Mouse (Mus musculus) Muller cell, postnatal 12 days (primary cell): Measurements from ENCODE around the gene Rab28.

Experiments
- DNase-seq: peaks from one replicate; pipeline ENCODE4 v3.0.0-alpha.2; 2015; ENCODE audit errors: inconsistent ontology term

Rab28 gene

DNA sequence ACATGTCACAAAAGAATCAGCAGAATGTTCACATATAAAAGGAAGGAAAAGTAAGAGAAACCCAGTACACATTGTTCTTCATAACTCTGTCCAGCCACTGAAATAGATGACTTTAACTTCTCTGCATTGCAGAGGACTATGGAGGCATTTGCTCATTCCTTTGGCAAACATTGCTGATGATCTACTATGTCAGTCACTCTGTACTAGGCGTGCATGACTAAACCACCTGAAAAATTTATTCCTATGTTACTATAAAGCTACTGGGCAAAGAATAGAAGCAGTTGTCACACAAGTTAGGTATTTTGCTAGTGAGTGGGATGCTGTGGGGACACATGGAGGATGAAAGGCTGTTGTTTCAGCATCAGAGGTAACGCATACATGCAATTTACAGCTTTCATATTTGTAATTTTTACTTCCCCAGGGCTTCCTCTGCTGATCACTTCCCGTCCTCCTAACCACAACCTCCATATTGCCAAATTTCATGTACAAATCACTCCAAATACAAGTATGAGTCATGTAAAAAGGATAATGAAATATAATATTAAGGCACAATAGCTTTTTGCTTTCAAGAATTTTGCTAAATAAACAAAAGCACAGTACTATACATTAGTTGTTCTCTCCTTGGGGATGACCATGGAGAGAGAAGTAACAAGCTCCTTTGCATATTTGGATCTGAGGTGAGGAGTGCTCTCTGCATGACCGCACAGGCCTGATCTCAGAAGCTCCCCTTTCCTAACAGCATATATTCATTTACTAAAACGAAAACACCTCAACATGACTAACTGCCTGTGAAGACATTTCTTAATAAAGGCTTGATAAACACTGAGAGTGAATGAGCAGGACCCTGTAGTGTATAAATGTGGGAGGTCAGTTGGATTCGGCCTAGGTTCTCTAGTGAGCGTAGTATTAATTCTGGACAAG lies 80.5 kb downstream of the Rab28 start:
- DNase-seq, result peak; percentile 11

- no peak for DNase-seq
Measured at GRCm38 (mm10) chr5:41625544-41625943, 82.4 kb downstream of the Rab28 start.

GRCm38 (mm10) chr5:41621748-41622147 lies 86.2 kb downstream of the Rab28 start:
- DNase-seq, result no peak

DNA sequence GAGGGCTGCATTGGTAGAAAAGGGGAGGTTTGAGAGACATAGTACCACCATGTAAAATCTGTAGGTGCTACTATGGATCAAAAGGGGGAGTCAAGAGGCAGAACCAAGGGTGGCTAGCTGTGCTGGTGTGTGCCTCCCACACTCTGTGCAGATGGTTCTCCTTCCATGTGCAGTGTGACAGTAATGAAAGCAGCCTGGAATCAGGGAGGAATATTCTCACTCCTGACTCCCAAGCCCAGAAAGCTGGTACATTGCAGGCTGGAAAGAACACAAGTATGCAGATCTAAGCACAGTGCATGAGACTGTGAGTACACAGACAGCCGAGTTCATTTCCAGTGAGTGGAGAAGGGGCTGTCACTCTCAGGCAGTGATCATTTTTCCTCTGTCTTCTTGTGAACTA lies 89.0 kb downstream of the Rab28 start:
- no peak for DNase-seq

GRCm38 (mm10) chr5:41610447-41611030 lies 97.4 kb downstream of the Rab28 start:
- DNase-seq, result peak; percentile 63

DNA sequence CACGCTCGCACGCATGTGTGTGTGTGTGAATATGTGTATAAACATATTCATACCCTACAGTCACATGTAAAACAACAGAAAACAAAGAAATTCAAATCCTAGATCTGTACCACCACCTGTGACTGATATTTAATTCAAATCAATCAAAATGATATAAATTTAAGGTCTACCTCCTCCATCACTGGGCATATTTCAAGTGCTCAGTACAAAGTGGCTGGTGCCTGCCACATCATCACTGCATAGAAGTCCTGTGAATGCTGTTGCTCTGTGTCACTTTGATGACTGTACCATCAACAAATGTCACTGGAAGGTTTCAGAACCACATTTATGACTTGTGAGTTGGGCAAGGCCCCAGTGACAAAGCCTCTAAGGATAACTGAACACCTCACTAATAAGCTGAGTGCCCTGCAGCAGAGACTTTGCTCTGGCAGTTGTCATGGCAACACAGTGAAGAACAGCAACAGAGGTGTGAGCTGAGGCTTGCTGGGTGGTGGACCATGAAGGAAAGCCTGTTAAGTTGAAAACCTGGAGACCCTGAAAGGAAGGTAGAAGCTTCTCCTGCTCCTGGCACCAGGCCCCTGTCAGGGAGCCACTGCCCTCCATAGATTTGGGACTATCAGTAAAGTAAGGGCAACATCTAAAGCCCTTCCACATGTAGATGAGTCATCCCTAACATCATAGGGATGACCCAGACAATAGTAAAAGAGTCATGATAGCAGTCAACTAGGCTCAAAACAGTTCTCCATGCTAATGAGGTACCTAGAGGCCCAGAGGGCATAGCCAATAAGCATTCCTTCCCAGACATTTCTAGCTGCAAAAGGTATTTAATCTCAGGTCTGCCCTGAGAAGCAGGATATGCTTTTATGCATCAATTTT lies 111.5 kb downstream of the Rab28 start:
- peak; percentile 5 for DNase-seq

GRCm38 (mm10) chr5:41595199-41595598 lies 112.8 kb downstream of the Rab28 start:
- no peak for DNase-seq

- DNase-seq, result no peak
Measured at GRCm38 (mm10) chr5:41578051-41578450, 129.9 kb downstream of the Rab28 start.
